Mouse (Mus musculus) mature B cell (primary cell): Measurements from ENCODE around the gene Stk39.

Source experiments
- in situ Hi-C: fragments of 300-500 bp; cut with MboI; formaldehyde crosslinking; loops from 2 replicates; pipeline ENCODE4 v1.14.3; 2019

Gene Stk39

GRCm38 (mm10) chr2:68420223-68420622, 51.8 kb downstream of the Stk39 start:
- in situ Hi-C loops = no loop called here

DNA sequence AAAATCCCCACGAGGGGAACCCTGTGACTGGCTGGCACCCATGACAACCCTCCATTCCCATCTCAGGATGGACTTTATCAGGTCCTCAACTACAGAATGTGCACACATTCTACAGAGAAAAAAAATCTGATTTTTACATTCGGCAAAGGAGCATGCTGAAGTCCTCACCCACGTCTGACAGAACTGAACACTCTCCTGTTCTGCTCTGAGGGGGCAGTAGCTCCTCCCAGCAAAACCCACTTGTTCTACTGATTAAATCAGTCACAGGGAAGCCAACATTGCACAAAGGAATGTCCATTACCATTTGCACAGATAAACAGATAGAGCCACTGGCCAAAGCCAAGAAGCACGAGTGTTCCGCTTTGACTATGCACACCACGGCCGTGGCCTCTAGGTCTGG, 52.3 kb downstream of the Stk39 start:
- in situ Hi-C loops = no loop called here

DNA sequence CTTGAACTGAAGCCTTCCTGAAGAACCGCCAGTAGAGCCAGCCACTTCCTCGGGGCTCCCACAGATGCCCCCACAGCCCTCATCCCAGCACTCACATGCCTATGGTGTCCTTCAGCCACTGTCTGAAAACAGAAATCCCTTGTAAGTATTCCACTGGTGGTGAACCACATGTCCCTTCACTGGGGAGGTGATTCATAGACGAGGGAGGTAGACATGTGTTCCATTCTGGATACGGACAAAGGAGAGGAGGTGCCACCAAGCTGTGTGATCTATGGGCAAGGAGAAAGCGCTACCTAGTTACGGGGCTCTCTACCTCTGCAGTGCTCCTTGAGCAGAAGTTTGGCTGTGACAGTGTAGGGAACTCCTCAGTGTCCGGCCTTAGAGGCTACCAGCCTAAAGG, 52.9 kb downstream of the Stk39 start:
- in situ Hi-C loops = no loop called here

GRCm38 (mm10) chr2:68417081-68417480, 55.0 kb downstream of the Stk39 start:
- in situ Hi-C loops = no loop called here

DNA sequence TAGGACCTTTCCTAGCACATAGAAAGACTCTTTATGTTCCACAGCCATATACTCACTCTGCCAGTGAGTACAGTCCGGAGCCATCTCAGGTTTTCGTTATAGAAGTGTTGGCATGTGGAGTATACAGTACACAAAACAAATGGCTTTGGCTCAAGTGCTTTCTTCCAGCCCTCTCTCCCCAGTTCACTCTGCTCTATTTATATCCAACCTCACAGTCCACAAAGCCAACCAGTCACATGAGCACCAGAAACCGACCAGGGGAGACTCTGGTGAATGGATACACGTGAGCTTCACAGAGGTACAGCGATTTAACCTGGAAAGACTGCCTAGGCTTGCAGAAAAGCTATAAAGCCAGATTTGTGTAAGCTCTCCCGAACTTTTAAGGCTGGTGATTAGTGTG, 56.4 kb downstream of the Stk39 start:
- in situ Hi-C loops = no loop called here

DNA sequence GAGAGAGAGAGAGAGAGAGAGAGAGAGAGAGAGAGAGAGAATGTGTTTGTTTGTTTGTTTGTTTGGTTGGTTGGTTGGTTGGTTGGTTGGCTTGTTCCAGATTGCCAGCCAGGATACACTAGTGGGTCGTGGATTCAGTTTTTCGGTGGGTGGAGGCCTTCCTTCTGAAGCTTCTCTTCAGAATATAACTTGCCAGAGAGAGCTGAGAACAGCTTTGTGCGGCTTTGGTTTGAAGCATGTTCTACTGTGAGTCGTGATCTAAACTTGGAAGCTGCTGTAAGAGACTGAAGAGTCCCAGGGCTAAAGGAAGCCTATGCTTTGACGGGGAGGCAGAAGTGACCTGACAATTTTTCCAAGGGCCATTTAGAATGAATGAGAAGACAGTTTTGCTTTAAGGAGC, 59.9 kb downstream of the Stk39 start:
- in situ Hi-C loops = no loop called here

DNA sequence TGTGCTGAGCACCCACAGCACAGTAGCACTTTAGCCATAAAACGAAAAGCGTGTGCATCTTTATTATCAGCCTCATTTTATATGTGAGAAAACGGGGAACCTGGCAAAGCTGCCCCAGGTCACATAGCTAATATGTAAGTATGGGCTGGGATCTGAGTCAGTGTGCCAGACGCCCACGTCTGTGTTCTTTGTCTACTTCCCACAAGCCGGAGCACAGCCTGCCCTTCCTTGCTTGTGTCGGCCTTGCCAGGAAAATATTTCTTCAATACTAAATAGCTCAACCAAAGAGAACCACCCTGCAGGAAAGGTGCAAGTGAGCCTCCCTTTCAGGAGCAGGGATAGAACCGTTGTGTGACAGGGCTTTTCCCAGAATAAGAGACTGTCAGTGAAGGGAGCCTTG, 60.9 kb downstream of the Stk39 start:
- in situ Hi-C loops = no loop called here

- in situ Hi-C loops = no loop called here
Measured at GRCm38 (mm10) chr2:68409640-68410215, 62.3 kb downstream of the Stk39 start.

- in situ Hi-C loops = no loop called here
Measured at GRCm38 (mm10) chr2:68408271-68408980, 63.6 kb downstream of the Stk39 start.

DNA sequence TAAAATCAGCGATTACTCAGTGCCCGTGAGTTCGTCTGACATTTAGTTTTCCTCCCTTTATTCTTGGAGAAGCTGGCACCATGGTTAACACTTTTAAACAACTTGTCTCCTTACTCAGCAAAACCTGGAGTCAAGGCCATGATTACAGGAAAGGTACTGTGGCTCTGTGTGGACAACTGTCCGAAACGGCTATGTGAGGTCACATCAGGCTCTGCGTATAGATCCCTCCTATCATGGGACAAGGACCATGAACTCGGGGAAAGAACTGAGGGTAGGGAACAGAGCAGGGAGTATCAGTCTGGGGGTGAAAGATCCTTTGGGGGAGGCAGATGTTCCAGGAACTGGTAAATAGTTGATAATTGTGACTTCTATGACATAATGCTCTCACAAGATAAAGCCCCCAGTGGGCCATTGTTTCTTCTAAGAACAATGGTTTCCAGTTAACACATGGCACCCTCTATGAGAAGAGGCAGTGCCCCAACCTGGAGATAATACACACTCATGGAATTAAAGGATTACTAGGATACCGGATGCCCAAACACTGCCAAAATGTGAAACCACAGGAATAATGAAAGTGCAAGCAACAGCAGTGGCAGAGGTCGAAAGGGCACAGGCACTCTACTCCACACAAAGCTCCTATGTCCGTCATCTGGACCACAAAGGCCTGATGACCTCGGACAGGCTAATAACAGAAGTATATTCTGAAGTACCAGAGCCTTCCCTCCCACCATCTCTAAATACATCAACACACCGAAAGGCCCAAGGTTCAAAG, 64.7 kb downstream of the Stk39 start:
- in situ Hi-C loops = no loop called here

DNA sequence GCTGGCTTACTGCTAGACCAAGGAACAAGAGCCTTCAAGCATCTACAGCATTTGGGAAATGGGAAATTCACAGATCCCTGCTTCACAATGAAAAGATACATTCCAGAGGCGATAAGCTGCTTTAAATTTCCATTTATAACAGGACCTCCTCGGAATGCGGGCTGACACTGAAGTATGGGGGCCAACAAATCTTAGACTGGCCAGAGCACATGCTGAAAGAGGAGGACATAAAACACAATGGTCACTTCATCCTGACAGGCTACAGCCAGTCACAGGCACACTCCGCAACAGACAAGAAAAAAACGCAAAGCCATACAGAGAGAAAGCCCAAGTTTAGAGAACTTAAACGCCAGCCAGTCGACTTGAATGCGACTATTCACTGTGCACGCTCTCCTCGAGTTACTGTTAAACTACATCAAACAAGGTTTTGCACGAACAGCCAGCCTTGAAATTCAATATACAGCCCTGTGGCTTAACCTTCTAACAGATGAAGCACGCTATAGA, 65.4 kb downstream of the Stk39 start:
- in situ Hi-C loops = no loop called here

- in situ Hi-C loops = no loop called here
Measured at GRCm38 (mm10) chr2:68405163-68405715, 66.8 kb downstream of the Stk39 start.

DNA sequence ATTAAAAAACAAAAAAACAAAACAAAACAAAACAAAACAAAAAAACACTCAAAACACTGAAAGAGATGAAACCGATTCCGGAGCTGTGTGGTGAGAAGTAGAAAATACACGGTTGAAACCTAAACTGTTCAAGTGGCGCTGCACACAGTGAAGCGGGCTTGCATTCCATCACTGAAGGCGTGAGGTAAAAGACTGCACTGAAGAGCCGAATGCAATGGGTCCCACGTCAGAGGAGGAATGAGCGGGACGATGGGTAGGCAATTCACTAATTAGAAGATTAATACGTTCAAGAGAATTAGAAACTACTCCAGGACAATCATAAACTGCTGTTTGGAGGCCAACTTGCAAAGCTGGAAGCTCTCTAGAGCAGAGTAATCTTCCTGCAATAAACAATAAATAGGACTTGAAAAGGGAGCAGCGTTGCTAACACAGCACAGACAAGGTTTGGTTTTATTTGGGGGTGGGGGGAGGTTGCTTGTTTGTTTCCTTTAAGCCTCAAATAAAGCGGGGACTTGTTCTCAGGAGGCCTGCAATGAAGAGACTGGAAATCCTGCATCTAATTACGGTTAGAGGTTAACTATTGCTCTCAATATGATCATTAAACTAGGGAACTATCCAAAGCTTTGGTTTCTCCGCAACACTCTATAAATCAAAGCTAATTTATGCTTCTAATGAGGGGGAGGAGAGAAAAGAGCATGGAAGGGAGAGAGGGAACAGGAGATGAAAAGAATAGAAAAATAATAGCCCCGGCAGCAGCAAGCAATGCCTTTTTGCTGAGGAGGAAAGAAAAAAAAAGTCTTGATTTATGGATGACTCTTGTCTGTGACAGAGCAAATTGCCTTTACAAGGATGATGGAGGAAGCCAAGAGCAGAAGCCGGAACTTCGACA, 67.5 kb downstream of the Stk39 start:
- in situ Hi-C loops = no loop called here

DNA sequence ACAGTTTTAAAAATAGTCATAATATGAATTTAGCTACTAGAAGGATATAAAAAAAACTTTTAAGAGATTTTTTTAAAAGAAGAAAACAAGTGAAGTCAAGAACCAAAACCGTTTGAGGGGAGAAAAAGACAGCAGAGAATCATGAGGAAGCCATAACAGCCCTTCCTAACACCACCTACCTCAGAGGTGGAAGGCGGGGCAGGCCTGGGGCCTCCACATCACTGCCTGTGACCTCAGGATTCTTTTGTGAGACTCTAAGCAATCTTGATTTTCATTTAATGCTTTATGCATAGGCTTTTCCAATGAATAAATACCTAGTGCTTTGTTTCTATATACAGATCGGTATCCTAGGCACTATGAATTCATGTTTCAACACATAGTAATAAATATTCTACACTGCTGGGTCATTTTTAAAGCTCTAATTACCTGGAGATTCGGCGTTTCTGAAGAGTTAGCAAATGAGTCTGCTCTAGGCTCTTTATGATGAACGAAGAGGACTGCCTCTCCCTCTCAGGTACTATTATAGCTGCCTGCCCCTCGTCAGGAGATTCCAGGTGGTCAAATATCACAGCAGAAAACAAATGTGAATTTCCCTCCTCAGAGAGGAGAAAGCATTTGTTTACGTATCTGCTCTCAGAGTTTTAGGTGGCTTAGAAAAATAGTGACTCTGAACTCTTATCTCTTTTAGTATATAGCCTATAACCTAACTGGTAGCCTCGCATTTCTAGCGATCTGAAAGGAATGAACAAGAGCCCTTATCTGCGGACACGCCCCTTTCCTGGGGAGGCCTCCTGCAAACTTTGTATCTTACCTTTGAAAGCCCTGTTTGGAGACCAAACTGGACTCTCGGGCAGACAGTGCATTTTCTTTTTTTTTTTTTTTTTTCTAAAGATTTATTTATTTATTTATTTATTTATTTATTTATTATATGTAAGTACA, 78.2 kb downstream of the Stk39 start:
- in situ Hi-C loops = no loop called here

DNA sequence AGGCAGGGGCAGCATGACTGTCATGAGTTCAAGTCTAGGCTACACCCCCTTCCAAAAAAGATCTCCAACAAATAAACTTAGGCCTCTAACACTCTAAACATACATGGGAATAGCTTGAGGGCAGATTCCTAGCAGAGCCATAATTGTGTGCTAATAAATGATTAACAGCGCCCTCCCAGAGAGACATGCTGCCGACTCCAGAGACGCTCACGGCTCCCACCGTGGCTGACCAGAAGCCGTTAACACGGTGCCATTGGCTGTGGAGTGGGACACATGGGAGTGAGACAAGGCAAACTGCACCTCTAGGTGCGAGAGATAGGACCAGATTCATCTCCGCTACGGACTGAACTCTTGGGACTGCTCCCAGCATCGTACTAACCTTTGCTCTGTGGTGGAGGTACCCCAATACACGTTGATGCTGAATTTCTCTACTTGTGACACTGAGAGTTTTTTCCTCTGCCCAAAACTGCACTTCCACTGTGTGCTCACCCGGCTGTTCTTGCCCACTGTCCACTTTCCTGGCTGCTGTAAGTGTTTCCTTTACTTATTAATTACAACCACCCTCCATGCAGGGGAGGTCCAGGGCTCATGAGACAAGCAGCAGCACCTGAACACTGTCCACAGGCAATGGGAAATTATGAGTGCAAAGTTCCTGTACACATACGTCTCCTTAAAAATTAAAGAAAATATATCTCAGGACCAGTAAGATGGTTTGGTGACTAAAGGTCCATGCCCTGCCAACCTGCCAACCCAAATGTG, 84.1 kb downstream of the Stk39 start:
- in situ Hi-C loops = no loop called here

GRCm38 (mm10) chr2:68386313-68386863, 85.7 kb downstream of the Stk39 start:
- in situ Hi-C loops = no loop called here

GRCm38 (mm10) chr2:68385654-68386312, 86.3 kb downstream of the Stk39 start:
- in situ Hi-C loops = no loop called here

- in situ Hi-C loops = no loop called here
Measured at GRCm38 (mm10) chr2:68383964-68384363, 88.1 kb downstream of the Stk39 start.
